Mouse (Mus musculus) E14TG2a.4 (cell line): ENCODE measurements at regions not wholly inside any gene's neighbourhood (a gene's known extent, or its start where the extent isn't known, plus 50 kb on each side); places are given as distances from the start of the nearest gene placed in this dataset.

Experiments used
- H3K27me3 ChIP-seq: 2 replicates; pipeline ENCODE4 v1.6.1; 2014; ENCODE audit warnings: low read length, control low read depth; ENCODE audit not compliant: insufficient read depth
- H3K36me3 ChIP-seq: 2 replicates; pipeline ENCODE4 v1.6.1; 2014; ENCODE audit warnings: low read length, control low read depth; ENCODE audit not compliant: insufficient read depth
- H3K4me1 ChIP-seq: replicated peaks from 2 replicates; pipeline ENCODE4 v1.6.1; 2014; ENCODE audit warnings: low read depth, low read length, control low read depth
- H3K4me3 ChIP-seq: replicated peaks from 2 replicates; pipeline ENCODE4 v1.5.1; 2014; ENCODE audit warnings: mild to moderate bottlenecking, low read length
- H3K9me3 ChIP-seq: 2 replicates; pipeline ENCODE4 v1.6.1; 2014; ENCODE audit warnings: low read length, control low read depth
- CTCF ChIP-seq: conservative IDR thresholded peaks from 2 replicates; pipeline ENCODE4 v1.5.1; 2014; ENCODE audit warnings: low read length
- NANOG ChIP-seq: IDR thresholded peaks from 2 replicates; pipeline ENCODE4 v1.6.1; 2014; ENCODE audit warnings: borderline replicate concordance, low read length, mixed read lengths
- POU5F1 ChIP-seq: IDR thresholded peaks from 2 replicates; pipeline ENCODE4 v1.6.1; 2014; ENCODE audit warnings: low read length, borderline replicate concordance

- peaks cover 54% of the 10 kb centered on the region for H3K9me3 ChIP-seq
- 0 out of 2 replicates have a peak overlapping the region, but pooled peaks have one; percentile 13 for H3K4me3 ChIP-seq
- no peaks in the 10 kb centered on the region for H3K27me3 ChIP-seq
- no peaks in the 10 kb centered on the region for H3K36me3 ChIP-seq
- TF ChIP-seq NANOG (no peak), CTCF (no peak), POU5F1 (no peak)
- no peaks in the 10 kb centered on the region for H3K4me1 ChIP-seq
Measured at GRCm38 (mm10) chr1:195371131-195371530, 194.6 kb upstream of the Cr2 start.
